Mouse (Mus musculus) midbrain, embryonic 12.5 days (tissue): ENCODE data around the gene Clic5. TPM values are rescaled to one million over a fixed set of nuclear protein-coding genes. Genes with fewer than 3 reads are reported as not detected.

Experiments
- ATAC-seq: fragments of 200-750 bp; cut with Nextera tagmentation; 2 replicates; pipeline ENCODE4 v1.8.0; 2017; ENCODE audit warnings: low read depth, moderate TSS enrichment, moderate library complexity; ENCODE audit not compliant: low FRiP score
- H3K27ac ChIP-seq: fragments of 300-500 bp; sonication (generic); replicated peaks from 2 replicates; pipeline ENCODE4 v1.5.1; 2016; ENCODE audit warnings: mild to moderate bottlenecking
- H3K27me3 ChIP-seq: fragments of 300-500 bp; sonication (generic); 2 replicates; pipeline ENCODE4 v1.6.1; 2016; ENCODE audit warnings: mild to moderate bottlenecking
- H3K36me3 ChIP-seq: fragments of 300-500 bp; sonication (generic); 2 replicates; pipeline ENCODE4 v1.6.1; 2016
- H3K4me1 ChIP-seq: fragments of 300-500 bp; sonication (generic); 2 replicates; pipeline ENCODE4 v1.6.1; 2016
- H3K4me2 ChIP-seq: fragments of 300-500 bp; sonication (generic); replicated peaks from 2 replicates; pipeline ENCODE4 v1.6.1; 2016; ENCODE audit warnings: mild to moderate bottlenecking, moderate library complexity
- H3K4me3 ChIP-seq: fragments of 300-500 bp; sonication (generic); 2 replicates; pipeline ENCODE4 v1.5.1; 2016; ENCODE audit warnings: mild to moderate bottlenecking
- H3K9ac ChIP-seq: fragments of 300-500 bp; sonication (generic); replicated peaks from 2 replicates; pipeline ENCODE4 v1.6.1; 2016; ENCODE audit warnings: mild to moderate bottlenecking, moderate library complexity
- H3K9me3 ChIP-seq: fragments of 300-500 bp; sonication (generic); 2 replicates; pipeline ENCODE4 v1.6.1; 2016; ENCODE audit warnings: mild to moderate bottlenecking
- WGBS: fragments of 180-500 bp; shearing (Covaris S2); methylation state at CpG from one replicate; pipeline ENCODE4 v1.1.7; 2016; 5-methylcytosine and 5-hydroxymethylcytosine counted together
- polyA plus RNA-seq: library from polyadenylated mRNA; unstranded; fragments of >200 nt; fragmentation: Nextera tagmentation; extraction: Ambion mirVana; gene quantifications from 2 replicates; pipeline ENCODE4 v1.2.1, GENCODE M21; 2016

Clic5 gene
- polyA plus RNA-seq, 1 experiment from 2014 or later, result 1.6 TPM

DNA sequence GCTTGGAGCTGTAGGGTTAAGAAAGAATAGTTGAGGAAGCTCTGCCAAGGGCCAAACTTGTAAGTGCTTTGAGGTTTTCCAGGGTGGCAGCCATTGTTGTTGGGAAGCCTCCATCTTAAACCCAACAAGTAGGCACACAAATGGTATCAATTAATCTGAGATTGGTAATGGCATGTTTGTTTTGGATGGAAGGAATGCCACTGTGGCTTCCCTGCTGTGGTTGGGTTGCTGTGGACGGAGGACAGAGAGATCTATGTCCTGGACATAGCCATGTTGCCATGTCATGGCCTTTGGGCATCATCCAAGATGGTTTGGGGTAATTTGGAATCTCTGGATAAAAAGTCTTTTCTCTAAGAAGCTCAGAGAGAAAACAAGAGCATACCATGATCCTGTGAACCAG, 108.8 kb downstream of the Clic5 start:
- Histone ChIP-seq H3K9me3 (no peaks in the 10 kb centered on the region), H3K27me3 (no peaks in the 10 kb centered on the region), H3K27ac (no peak overlapping the region), H3K9ac (no peak overlapping the region), H3K4me2 (no peak overlapping the region), H3K4me3 (no peak overlapping the region), H3K4me1 (peaks cover 10% of the 10 kb centered on the region), H3K36me3 (no peaks in the 10 kb centered on the region)
- WGBS, result 56% methylated on average over 1 of the region's 1 CpGs
- ATAC-seq, result no peak

DNA sequence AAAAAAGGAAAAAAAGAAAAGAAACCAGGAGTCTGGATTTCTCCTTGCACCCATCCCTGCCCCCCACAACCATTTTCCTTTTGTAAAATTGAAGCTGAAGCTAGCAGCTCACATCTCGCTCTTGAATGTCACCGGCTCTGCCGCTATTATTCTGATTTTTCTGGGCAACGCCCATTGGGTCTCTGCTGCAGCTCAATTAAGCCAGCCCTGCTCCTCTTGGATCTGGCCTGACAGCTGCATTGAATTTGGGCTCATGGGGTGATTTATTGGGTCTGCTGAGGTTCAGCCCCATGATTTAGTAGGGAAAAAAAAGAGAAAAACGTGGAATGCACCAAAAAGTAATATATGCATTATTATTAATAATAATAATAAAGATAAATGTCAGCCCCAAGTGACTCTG, 111.9 kb downstream of the Clic5 start:
- Histone ChIP-seq H3K9me3 (no peaks in the 10 kb centered on the region), H3K27me3 (no peaks in the 10 kb centered on the region), H3K4me3 (no peak overlapping the region), H3K4me1 (peaks cover 10% of the 10 kb centered on the region), H3K4me2 (no peak overlapping the region), H3K36me3 (no peaks in the 10 kb centered on the region), H3K27ac (no peak overlapping the region), H3K9ac (no peak overlapping the region)
- no peak for ATAC-seq
- WGBS, result 34% methylated on average over 5 of the region's 5 CpGs

DNA sequence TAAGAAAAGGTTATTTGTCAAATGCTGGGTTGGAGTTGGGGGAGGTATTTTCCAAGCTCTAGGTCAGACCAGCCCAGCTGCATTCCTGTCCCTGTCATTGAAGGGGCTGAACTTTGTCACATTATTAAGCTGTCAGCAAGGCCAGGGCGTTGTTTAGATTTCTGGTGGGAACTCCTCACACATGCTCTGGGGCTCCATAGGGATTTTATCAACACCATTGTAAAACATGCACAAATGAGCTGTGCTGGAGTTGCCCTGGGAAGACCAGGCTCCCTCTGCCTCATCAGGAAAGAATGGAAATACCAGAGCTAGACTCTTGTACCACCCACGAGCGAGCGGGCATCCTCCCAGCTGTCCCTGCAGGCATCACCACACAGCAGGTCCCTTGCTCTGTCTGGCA, 112.3 kb downstream of the Clic5 start:
- Histone ChIP-seq H3K9ac (no peak overlapping the region), H3K4me2 (no peak overlapping the region), H3K4me3 (no peak overlapping the region), H3K4me1 (peaks cover 10% of the 10 kb centered on the region), H3K36me3 (no peaks in the 10 kb centered on the region), H3K27ac (no peak overlapping the region), H3K27me3 (no peaks in the 10 kb centered on the region), H3K9me3 (no peaks in the 10 kb centered on the region)
- WGBS, result 74% methylated on average over 4 of the region's 4 CpGs
- no peak for ATAC-seq

DNA sequence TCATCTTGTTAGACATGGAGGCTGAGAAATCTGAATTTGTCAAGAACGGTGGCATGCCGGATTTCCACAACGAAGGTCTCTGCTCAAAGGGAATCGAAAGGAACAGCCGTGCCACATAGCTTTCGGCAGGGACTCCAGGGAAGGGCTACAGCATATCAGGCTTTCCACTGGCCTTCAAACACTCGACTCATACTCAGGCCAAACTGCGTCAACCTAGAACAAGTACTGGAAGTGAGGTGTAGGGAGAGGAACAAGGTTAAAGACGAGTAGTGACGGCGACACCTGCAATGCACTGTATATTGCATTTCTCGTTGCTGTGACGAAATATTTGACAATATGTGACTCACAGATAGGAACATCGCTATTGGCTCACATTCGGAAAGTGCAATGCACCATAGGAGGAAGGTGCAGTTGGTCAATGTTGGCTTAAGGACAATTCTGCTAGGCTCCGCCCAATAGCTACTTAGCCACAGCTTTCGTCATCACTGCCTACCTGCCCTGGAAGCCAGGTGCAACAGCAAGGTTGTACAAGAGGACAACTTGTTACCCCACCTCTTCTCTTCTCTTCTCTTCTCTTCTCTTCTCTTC, 112.9 kb downstream of the Clic5 start:
- 89% methylated on average over 17 of the region's 17 CpGs for WGBS
- Histone ChIP-seq H3K9me3 (no peaks in the 10 kb centered on the region), H3K27me3 (no peaks in the 10 kb centered on the region), H3K4me1 (peaks cover 10% of the 10 kb centered on the region), H3K4me3 (no peak overlapping the region), H3K4me2 (no peak overlapping the region), H3K9ac (no peak overlapping the region), H3K36me3 (no peaks in the 10 kb centered on the region), H3K27ac (no peak overlapping the region)
- ATAC-seq, result no peak

DNA sequence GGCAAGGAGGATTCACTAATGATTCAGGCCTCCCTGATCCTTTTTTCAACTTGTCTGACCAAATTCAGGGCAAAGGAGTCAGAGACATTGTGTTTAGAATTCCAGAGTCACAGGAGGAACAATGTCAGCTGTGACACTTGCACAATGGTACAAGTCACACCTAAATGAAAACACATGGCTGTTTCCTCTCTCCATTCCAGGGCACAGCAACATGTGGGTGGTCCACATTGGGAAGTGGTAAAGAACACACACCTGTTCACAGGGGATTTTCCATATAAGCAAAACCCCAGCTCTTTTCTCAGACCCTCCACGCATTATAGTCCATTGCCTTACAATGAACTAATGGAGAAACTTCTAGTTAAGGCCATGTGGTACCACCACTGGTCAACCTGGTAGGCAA, 115.7 kb downstream of the Clic5 start:
- Histone ChIP-seq H3K9ac (no peak overlapping the region), H3K4me3 (no peak overlapping the region), H3K4me1 (peaks cover 10% of the 10 kb centered on the region), H3K27ac (no peak overlapping the region), H3K9me3 (no peaks in the 10 kb centered on the region), H3K27me3 (no peaks in the 10 kb centered on the region), H3K4me2 (no peak overlapping the region), H3K36me3 (no peaks in the 10 kb centered on the region)
- WGBS, result 97% methylated on average over 1 of the region's 1 CpGs
- ATAC-seq, result no peak

DNA sequence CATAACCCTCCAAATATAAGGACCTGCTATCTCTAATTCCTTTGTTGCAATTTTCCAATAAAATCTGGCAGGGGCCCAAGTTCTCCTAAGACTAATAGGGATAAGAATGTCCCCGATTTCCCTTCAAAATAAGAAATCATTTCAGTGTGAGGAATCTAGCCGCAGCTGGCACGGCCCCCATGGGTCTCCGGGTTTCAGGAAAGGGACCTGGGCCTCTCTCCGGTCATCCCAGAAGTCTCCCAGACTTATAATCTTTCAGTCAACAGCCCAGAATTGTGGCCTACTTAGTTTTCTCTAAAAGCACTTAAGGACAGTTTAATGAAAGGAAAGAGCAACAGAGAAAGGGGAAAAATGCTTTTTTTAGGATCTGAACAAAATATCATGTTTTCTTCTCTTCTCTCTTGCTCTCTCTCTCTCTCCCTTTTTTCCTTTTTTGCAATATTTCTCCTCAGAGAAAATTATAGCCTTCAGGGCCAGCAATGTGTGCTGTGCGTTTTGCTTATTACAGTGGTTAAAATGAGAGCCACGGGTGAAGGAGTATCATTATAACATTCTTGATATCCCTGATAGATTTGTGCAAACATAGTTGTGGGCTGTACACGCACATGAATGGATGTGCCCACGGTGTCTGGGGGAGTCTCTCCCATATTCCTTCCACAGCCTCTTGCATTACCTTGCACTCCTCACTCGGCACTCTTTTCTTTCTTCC, 121.7 kb downstream of the Clic5 start:
- H3K27ac ChIP-seq, result no peak overlapping the region
- no peaks in the 10 kb centered on the region for H3K4me1 ChIP-seq
- no peak overlapping the region for H3K4me2 ChIP-seq
- H3K27me3 ChIP-seq, result no peaks in the 10 kb centered on the region
- no peaks in the 10 kb centered on the region for H3K9me3 ChIP-seq
- no peak for ATAC-seq
- H3K4me3 ChIP-seq, result no peak overlapping the region
- 87% methylated on average over 10 of the region's 10 CpGs for WGBS
- H3K9ac ChIP-seq, result no peak overlapping the region
- no peaks in the 10 kb centered on the region for H3K36me3 ChIP-seq

DNA sequence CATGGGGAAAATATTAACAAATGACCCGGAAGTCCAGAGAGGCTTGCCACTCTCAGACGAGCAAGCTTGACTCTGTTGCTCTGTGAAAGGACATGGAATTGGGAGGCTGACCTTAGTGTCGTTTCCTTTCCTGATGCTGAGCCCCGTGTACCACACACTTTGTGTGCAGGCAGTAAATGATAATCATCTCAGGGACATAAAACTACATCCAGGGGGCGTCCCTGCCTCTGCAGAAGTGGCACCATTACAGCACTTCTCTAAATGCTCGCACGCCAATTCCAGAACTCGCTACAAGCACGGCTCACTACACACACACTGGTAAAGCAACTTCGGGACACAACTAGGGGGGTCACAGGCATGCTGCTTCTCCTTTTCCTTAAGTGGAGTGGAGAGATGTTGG, 136.9 kb downstream of the Clic5 start:
- Histone ChIP-seq H3K4me1 (peaks cover 5% of the 10 kb centered on the region), H3K9ac (no peak overlapping the region), H3K4me3 (no peak overlapping the region), H3K4me2 (no peak overlapping the region), H3K27me3 (no peaks in the 10 kb centered on the region), H3K9me3 (no peaks in the 10 kb centered on the region), H3K36me3 (no peaks in the 10 kb centered on the region), H3K27ac (no peak overlapping the region)
- WGBS, result 84% methylated on average over 10 of the region's 10 CpGs
- no peak for ATAC-seq

DNA sequence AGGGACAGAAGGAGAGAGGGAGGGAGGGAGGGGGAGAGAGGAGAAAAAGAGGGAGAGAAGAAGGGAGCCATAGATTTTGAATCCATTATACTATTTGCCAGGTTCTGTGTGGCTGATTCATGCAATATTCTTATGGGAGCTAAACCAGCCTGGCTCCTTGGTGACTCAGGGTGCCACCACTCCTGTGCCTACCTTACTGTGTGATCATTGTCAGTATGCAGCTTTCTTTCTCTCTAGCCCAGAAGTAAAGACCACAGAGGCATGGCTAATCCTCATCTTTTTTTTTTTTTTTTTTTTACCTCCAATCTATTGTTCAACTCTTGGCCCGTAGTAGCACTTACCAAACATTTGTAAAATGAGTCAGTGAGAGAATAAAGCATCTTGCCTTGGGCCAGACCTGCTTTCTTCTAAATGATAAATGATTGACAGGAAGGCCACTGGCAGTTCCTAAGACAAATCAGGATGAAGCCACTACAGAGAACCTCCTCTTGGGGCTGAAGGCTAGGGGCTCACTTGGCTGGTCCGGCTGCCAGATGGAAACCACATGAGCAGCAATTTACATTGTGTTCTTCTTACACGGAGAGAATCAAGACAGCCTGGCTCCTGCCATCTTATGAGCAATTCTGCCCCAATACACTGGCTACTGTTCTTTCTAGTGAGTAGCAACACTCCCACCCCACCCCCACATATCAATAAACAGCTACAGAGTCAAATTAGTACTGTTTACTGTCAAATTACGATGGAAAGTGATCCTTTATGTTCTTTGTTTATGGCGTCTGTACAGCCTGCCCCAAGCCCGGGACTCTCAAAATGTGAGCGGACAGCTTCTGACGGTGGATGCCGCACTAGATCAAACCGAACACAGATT, 139.1 kb downstream of the Clic5 start:
- ATAC-seq, result peak; percentile 60; the same call in 1 of the 2 replicates

DNA sequence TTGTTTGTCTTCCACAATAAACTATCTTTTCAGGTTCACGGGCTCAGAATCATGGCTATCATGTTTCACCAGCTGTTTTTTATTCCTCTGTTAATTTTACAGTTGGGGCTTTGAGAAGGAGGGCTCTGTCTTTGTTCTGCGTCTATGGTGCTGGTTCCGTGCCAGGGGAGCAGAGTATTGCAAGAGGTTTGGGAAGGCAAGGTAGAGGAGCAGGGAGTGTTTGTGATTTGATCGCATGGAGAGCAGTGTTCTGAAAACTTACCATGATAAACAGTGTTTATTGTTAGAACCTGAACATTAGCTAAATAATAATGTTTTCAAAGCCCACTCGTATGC, 139.7 kb downstream of the Clic5 start:
- 79% methylated on average over 5 of the region's 5 CpGs for WGBS
- no peak for ATAC-seq
- Histone ChIP-seq H3K27me3 (no peaks in the 10 kb centered on the region), H3K4me2 (no peak overlapping the region), H3K36me3 (no peaks in the 10 kb centered on the region), H3K9me3 (no peaks in the 10 kb centered on the region), H3K9ac (no peak overlapping the region), H3K27ac (no peak overlapping the region; the same call in 1 of the 2 replicates), H3K4me1 (peaks cover 5% of the 10 kb centered on the region), H3K4me3 (no peak overlapping the region)

More for the DNA sequence above, 139.1 kb downstream of the Clic5 start:
- no peak overlapping the region; the same call in 1 of the 2 replicates for H3K27ac ChIP-seq
- 61% methylated on average over 10 of the region's 10 CpGs for WGBS
- peaks cover 5% of the 10 kb centered on the region for H3K4me1 ChIP-seq
- H3K36me3 ChIP-seq, result no peaks in the 10 kb centered on the region
- no peak overlapping the region for H3K4me2 ChIP-seq
- H3K9me3 ChIP-seq, result no peaks in the 10 kb centered on the region
- H3K9ac ChIP-seq, result no peak overlapping the region
- no peak overlapping the region for H3K4me3 ChIP-seq
- no peaks in the 10 kb centered on the region for H3K27me3 ChIP-seq

Other genes starting within 250 kb of the Clic5 start
- 28.7 and 29.9 TPM in 2 replicates for gene Enpp5, start 109.8 kb upstream of the Clic5 start, polyA plus RNA-seq
- 2.9 and 3.7 TPM in 2 replicates for gene Enpp4, start 82.8 kb upstream of the Clic5 start, polyA plus RNA-seq